Mouse (Mus musculus) limb, embryonic 10.5 days (tissue): ENCODE measurements at regions not wholly inside any gene's neighbourhood (a gene's known extent, or its start where the extent isn't known, plus 50 kb on each side); places are given as distances from the start of the nearest gene placed in this dataset.

Experiments
- DNase-seq: peaks from one replicate; pipeline ENCODE4 v3.0.0-alpha.2; 2017; ENCODE audit warnings: low spot score
- H3K27ac ChIP-seq: fragments of 300-500 bp; sonication (generic); 2 replicates; pipeline ENCODE4 v1.5.1; 2016; ENCODE audit warnings: mild to moderate bottlenecking
- H3K27me3 ChIP-seq: fragments of 300-500 bp; sonication (generic); 2 replicates; pipeline ENCODE4 v1.6.1; 2016; ENCODE audit warnings: low read depth, mild to moderate bottlenecking; ENCODE audit not compliant: poor library complexity, severe bottlenecking
- H3K36me3 ChIP-seq: fragments of 300-500 bp; sonication (generic); 2 replicates; pipeline ENCODE4 v1.6.1; 2016; ENCODE audit warnings: mild to moderate bottlenecking, moderate library complexity
- H3K4me1 ChIP-seq: fragments of 300-500 bp; sonication (generic); 2 replicates; pipeline ENCODE4 v1.6.1; 2016
- H3K4me3 ChIP-seq: fragments of 300-500 bp; sonication (generic); 2 replicates; pipeline ENCODE4 v1.5.1; 2016; ENCODE audit warnings: mild to moderate bottlenecking, moderate library complexity
- H3K9me3 ChIP-seq: fragments of 300-500 bp; sonication (generic); replicated peaks from 2 replicates; pipeline ENCODE4 v1.6.1; 2016; ENCODE audit warnings: mild to moderate bottlenecking
- WGBS: fragments of 180-500 bp; shearing (Covaris S2); methylation state at CpG from one replicate; pipeline ENCODE4 v1.1.7; 2016; 5-methylcytosine and 5-hydroxymethylcytosine counted together

DNA sequence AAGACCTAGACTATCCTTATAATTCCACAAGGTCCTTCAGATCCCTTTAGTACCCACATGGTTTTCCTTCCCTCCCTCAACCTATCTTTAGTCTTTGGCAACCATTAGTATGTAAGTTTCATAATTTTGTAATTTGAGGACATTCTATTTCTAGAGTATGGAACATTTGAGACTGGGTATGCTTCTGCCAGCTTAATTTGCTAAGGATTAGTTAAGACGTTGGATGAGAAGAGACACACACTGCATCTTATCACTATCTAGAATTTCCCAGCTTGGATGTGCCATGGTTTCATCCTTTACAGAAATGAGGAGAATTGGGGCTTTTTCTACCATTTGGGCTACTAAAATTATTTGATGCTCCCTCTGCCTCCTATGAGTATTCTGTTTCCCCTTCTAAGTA is 516.7 kb upstream of the Hs6st1 start:
- H3K4me3 ChIP-seq = no peak overlapping the region
- 91% methylated on average over 1 of the region's 1 CpGs for WGBS
- H3K27me3 ChIP-seq = no peaks in the 10 kb centered on the region
- no peaks in the 10 kb centered on the region for H3K36me3 ChIP-seq
- no peak overlapping the region for H3K27ac ChIP-seq
- no peaks in the 10 kb centered on the region for H3K9me3 ChIP-seq
- DNase-seq = no peak
- no peaks in the 10 kb centered on the region for H3K4me1 ChIP-seq

DNA sequence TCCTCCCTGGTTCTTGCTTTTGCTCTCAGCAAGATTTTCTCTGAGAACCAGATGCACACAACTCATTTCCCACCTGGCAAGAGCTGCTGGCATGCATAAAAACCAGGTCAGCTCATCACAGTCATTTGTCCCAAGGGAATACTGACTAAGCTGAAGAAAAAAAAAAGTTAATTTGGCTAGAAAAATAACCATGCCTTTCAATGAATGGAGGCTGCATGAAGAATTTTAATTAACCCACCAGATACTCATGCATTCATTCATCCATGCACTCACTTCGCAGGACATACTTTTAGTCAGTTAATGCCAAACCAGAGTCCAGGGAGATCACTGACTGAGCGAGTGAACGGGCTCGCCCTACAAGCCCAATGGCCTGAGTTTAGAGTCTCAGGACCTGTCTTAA is 505.4 kb upstream of the Hs6st1 start:
- WGBS = 94% methylated on average over 4 of the region's 4 CpGs
- Histone ChIP-seq H3K4me1 (no peaks in the 10 kb centered on the region), H3K36me3 (no peaks in the 10 kb centered on the region), H3K27me3 (no peaks in the 10 kb centered on the region), H3K27ac (no peak overlapping the region), H3K9me3 (no peaks in the 10 kb centered on the region), H3K4me3 (no peak overlapping the region)
- DNase-seq = no peak

DNA sequence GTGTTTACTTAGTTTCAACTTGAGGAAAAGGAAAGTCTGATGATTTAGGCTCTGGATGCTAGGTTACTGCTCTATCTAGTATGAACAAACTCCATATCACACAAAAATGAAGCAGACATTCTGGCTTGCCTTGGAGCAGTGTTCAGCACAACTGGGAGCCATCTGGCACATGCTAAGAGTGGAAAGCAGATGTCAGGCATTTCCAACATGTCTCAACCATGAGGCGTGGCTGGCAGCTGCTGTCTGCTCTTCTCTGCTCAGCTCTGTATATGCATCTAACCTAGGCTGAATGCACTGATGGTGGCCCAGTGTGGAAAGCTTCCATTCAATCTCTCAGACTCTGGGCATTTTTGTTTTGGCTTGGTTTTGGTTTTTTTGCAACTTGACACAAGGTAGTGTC is 493.0 kb upstream of the Hs6st1 start:
- Histone ChIP-seq H3K27me3 (no peaks in the 10 kb centered on the region), H3K9me3 (no peaks in the 10 kb centered on the region), H3K36me3 (no peaks in the 10 kb centered on the region), H3K4me1 (peaks cover 8% of the 10 kb centered on the region), H3K4me3 (no peak overlapping the region), H3K27ac (no peak overlapping the region)
- DNase-seq = no peak
- 85% methylated on average over 1 of the region's 1 CpGs for WGBS

DNA sequence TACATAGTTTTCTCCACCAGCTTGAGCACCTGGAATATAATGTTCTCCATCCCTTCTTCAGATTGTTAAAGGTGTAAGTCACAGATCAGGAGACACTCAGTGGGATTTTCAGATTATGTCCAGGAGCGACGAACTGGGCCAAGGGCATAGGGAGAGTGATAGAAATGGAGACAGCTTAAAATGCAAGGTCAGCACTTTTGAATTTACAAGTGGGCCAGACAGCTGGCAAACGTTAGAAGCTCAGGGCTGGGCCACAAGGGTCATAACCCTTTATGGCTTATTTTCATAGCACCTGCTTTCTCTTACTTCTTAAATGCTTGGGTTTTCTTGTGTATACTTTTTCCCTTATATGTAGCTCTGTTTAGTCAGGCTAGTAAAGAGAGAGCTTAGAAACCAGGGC is 488.8 kb upstream of the Hs6st1 start:
- 56% methylated on average over 3 of the region's 3 CpGs for WGBS
- Histone ChIP-seq H3K27ac (no peak overlapping the region), H3K4me1 (peaks cover 21% of the 10 kb centered on the region), H3K9me3 (no peaks in the 10 kb centered on the region), H3K36me3 (no peaks in the 10 kb centered on the region), H3K27me3 (no peaks in the 10 kb centered on the region), H3K4me3 (no peak overlapping the region)
- no peak for DNase-seq

DNA sequence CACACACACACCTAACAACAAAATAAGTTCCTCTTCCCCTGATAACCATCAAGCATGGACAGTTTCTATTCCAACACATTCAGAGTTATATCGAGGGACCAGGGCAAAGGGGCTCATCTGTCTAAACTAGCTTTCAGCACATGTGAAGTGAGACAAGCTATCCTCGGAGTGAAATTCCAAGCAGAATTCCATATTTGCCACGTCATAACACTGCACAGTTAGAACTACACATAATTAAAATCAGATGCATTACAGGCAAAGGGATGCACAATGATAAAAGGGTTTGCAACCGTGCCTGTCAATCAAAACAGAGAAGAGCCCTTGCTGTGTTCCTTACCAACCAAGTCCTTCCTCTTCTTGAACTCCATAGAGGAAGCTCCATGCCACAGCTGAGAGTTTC is 488.2 kb upstream of the Hs6st1 start:
- DNase-seq = no peak
- WGBS = 71% methylated on average over 4 of the region's 4 CpGs
- no peak overlapping the region for H3K4me3 ChIP-seq

DNA sequence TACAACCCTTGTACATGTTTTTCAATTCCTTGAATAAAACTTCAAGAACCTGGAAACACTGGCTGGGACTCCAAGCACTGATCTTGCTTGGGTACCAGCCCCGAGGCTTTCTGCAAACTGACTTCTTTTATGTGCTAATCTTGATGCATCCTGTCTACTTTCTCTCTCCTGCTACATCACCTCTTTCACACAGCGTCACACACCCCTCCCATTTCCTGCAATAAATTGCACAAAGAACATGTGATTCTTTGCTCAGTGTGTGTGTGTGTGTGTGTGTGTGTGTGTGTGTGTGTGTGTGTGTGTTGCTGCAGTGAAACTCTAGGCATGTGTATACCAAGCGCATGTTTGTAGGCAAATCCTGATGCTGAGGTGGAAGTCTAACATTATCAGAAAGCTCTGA is 487.7 kb upstream of the Hs6st1 start:
- Histone ChIP-seq H3K27ac (no peak overlapping the region), H3K36me3 (no peaks in the 10 kb centered on the region), H3K9me3 (no peaks in the 10 kb centered on the region), H3K4me3 (no peak overlapping the region), H3K27me3 (no peaks in the 10 kb centered on the region), H3K4me1 (peaks cover 21% of the 10 kb centered on the region)
- WGBS = 61% methylated on average over 3 of the region's 3 CpGs
- no peak for DNase-seq

More for the DNA sequence above, 488.2 kb upstream of the Hs6st1 start:
- Histone ChIP-seq H3K9me3 (no peaks in the 10 kb centered on the region), H3K27me3 (no peaks in the 10 kb centered on the region), H3K27ac (no peak overlapping the region), H3K4me1 (peaks cover 21% of the 10 kb centered on the region), H3K36me3 (no peaks in the 10 kb centered on the region)

DNA sequence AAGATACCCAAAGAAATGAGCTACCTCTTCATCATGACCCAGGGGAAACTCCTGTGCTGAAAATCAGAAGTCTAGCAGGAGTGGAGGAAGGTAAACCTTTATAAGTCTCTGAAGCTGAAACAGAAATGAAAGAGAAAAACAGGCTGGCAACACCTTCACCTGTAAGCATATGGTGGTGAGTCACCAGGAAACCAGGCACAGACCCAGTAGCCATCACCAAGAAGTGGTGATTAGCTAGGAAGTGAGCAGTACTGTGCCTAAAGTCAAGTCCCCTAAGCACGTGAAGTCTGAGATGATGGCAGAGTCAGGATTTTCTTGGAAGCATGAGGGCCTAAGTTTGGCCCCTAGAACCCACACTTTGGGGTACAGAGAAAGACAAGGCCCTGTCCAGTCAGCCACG is 480.3 kb upstream of the Hs6st1 start:
- H3K27me3 ChIP-seq = no peaks in the 10 kb centered on the region
- 80% methylated on average over 2 of the region's 2 CpGs for WGBS
- no peak overlapping the region for H3K27ac ChIP-seq

DNA sequence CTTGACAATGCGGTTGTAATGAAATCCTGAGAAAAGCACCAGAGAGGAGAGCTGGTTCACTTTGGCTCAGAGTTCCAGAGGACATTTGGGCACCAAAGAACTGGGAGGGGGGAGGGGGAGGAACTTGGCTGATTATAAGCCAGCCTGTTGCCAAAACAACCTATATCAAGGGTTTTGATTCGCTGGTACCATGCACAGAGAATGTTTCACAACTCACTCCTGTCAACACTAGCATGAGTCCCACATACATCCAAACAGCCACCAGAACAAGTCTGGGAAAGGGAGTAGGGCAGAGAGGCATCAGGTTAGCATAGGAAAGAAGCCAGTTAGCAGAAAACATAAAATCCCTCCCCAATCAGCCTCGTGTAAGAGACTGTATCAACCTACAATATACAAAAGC is 479.3 kb upstream of the Hs6st1 start:
- no peak for DNase-seq
- H3K4me1 ChIP-seq = no peaks in the 10 kb centered on the region
- no peaks in the 10 kb centered on the region for H3K9me3 ChIP-seq
- WGBS = 81% methylated on average over 3 of the region's 3 CpGs
- no peaks in the 10 kb centered on the region for H3K27me3 ChIP-seq
- H3K36me3 ChIP-seq = no peaks in the 10 kb centered on the region
- H3K4me3 ChIP-seq = no peak overlapping the region
- no peak overlapping the region for H3K27ac ChIP-seq

More for the DNA sequence above, 480.3 kb upstream of the Hs6st1 start:
- no peaks in the 10 kb centered on the region for H3K36me3 ChIP-seq
- no peak for DNase-seq
- H3K4me1 ChIP-seq = peaks cover under 1% of the 10 kb centered on the region; the same call in 1 of the 2 replicates
- H3K4me3 ChIP-seq = no peak overlapping the region
- H3K9me3 ChIP-seq = no peaks in the 10 kb centered on the region

DNA sequence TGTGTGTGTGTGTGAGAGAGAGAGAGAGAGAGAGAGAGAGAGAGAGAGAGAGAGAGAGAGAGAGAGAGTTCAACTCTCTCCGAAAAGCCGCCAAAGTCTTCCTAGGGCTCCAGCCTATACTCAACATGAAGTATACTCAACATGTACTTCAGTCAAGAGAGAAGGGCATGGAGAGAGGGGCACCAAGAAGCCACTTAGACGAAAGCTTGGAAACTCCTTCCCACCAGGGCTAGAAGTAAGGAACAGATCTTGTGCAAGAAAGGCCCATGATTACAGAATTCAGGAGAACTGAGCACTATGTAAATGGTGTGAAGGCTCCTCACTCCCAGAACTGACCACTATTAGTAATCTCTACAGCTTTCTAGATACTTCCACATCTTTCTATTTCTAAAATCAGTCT is 467.4 kb upstream of the Hs6st1 start:
- DNase-seq = no peak
- H3K4me3 ChIP-seq = no peak overlapping the region
- WGBS = 94% methylated on average over 3 of the region's 3 CpGs
- no peaks in the 10 kb centered on the region for H3K36me3 ChIP-seq
- H3K27me3 ChIP-seq = no peaks in the 10 kb centered on the region
- H3K9me3 ChIP-seq = no peaks in the 10 kb centered on the region
- no peaks in the 10 kb centered on the region for H3K4me1 ChIP-seq
- no peak overlapping the region for H3K27ac ChIP-seq

DNA sequence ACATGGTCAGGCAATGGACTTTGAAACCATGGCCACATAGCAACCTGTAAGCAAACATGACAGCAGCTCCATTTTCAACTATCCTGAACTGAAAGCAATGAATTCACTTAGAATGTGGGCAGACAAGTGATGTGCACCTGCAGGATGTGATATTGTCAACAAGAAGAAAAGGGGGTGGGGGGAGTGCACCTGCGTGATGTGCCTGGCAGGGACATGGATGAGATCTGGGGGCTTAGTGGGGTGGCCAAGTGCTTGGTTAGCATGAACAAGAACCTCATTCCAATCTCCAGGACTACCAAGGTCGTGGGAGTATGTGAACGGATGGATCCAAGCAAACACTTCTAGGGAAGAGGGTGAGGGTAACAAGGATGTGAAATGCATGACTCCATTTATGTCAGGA is 453.1 kb upstream of the Hs6st1 start:
- H3K27ac ChIP-seq = no peak overlapping the region
- H3K9me3 ChIP-seq = no peaks in the 10 kb centered on the region
- no peaks in the 10 kb centered on the region for H3K36me3 ChIP-seq
- H3K27me3 ChIP-seq = no peaks in the 10 kb centered on the region
- H3K4me3 ChIP-seq = no peak overlapping the region
- WGBS = 81% methylated on average over 3 of the region's 3 CpGs
- H3K4me1 ChIP-seq = no peaks in the 10 kb centered on the region
- no peak for DNase-seq

DNA sequence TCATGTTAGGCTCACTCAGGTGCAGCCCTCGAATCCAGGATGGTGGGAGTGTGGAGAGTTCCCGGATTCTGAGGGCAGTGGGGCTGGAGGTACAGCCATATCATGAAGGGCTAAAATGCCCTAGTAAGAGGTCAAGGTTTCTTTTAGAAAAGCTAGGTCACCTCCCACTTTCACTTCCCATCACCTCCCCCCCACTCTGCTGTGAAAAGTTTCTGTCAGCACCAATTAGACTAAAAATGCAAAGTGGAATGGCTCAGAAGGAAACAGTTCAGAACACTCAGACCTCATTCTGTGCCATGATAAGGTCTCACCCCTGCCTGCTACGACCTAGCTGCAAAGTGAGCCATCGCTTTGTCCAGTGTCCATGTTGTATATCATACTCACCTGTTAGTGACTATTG is 448.7 kb upstream of the Hs6st1 start:
- H3K9me3 ChIP-seq = no peaks in the 10 kb centered on the region
- H3K4me3 ChIP-seq = no peak overlapping the region
- H3K36me3 ChIP-seq = no peaks in the 10 kb centered on the region
- no peaks in the 10 kb centered on the region for H3K4me1 ChIP-seq
- H3K27ac ChIP-seq = no peak overlapping the region
- DNase-seq = no peak
- 87% methylated on average over 4 of the region's 4 CpGs for WGBS
- no peaks in the 10 kb centered on the region for H3K27me3 ChIP-seq

DNA sequence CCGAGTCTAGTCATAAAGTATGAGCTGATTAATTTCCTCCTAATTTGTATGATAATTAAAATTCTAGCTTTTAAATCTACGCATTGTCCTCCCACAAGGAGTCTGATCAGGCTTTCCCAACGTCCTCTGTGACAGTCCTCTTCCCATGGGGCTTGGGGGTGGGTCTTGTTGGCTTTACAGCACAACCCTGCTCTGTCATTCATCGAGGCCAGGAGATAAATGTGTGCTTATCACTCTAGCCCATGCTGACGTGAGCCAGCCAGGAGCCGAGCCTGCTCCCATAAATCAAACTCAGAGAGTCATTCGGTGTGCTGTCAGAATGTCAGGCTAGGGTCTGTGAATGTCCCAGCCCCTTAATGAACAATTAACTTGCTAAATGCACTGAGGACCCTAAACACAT is 425.6 kb upstream of the Hs6st1 start:
- H3K9me3 ChIP-seq = no peaks in the 10 kb centered on the region

DNA sequence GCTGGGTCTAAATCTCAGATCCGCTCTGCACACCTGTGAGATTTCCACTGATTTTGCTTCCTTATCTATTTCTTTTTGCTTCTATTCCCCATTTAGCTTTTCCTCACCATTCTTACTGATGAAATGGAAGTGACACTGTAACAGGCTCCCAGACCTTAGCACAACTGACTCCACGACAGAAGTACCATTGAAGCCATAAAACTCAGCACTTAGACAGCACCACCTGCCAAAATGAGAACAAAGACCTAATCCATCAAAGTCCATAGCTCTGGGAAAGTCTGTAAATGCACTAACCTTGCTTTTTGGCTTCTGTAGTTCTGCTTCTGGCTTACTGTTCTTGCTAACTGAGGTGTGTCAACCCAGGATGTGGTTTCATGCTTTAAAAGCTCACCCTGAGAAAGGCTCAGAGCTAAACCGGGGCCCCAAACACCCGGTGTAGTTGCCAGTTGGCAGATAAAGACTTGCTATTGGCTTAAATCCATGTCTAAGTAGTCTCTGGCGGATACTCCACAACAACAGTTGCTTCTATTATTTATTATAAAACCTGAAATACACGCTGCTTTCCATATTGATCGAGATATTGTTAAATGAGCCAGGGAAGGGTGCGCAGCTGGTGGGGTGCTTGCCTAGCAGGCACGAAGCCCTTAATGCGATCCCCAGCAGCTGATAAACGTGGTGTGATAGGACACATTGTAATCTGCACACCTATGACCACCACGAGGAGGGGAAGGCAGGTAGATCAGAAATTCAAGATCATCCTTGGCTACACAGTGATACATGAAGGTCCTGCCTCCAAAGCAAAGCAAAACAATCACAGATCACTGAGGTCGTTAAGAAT is 414.9 kb upstream of the Hs6st1 start:
- no peak for DNase-seq
- Histone ChIP-seq H3K4me3 (no peak overlapping the region), H3K27me3 (no peaks in the 10 kb centered on the region), H3K4me1 (no peaks in the 10 kb centered on the region), H3K36me3 (no peaks in the 10 kb centered on the region), H3K27ac (no peak overlapping the region), H3K9me3 (no peaks in the 10 kb centered on the region)
- 81% methylated on average over 13 of the region's 13 CpGs for WGBS

More for the DNA sequence above, 425.6 kb upstream of the Hs6st1 start:
- Histone ChIP-seq H3K4me1 (no peaks in the 10 kb centered on the region), H3K4me3 (no peak overlapping the region), H3K27me3 (no peaks in the 10 kb centered on the region), H3K36me3 (no peaks in the 10 kb centered on the region), H3K27ac (no peak overlapping the region)
- no peak for DNase-seq
- WGBS = 41% methylated on average over 7 of the region's 7 CpGs

DNA sequence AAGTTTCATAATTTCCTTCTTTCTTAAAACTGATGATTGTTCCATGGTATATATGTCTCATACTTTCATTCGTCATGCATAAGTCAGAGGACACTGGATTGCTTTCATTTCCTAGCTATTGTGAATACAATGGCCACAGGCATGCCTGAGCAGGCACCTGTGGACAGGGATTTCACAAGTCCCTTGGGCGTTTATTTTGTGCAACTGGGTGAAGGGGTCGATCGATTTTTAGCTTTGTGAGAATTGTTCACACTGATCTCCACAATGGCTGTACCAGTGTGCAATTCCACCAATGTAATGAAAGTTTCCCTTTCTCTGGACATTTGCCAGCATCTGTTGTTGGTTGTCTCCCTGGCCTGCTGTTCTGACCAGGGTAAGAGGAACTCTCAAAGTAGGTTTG is 405.2 kb upstream of the Hs6st1 start:
- Histone ChIP-seq H3K27me3 (no peaks in the 10 kb centered on the region), H3K9me3 (no peaks in the 10 kb centered on the region), H3K4me1 (no peaks in the 10 kb centered on the region), H3K4me3 (no peak overlapping the region), H3K36me3 (no peaks in the 10 kb centered on the region), H3K27ac (no peak overlapping the region)
- 89% methylated on average over 4 of the region's 4 CpGs for WGBS
- DNase-seq = no peak
